Mouse (Mus musculus) embryonic facial prominence, embryonic 11.5 days (tissue): ENCODE results near the gene Osbpl8. TPM values are rescaled to one million over a fixed set of nuclear protein-coding genes. Genes with fewer than 3 reads are reported as not detected.

Experiments used
- ATAC-seq: fragments of 200-750 bp; cut with Nextera tagmentation; replicated peaks from 2 replicates; pipeline ENCODE4 v1.8.0; 2017; ENCODE audit warnings: low read depth; ENCODE audit not compliant: insufficient number of reproducible peaks, low FRiP score, low TSS enrichment
- DNase-seq: peaks from one replicate; pipeline ENCODE4 v3.0.0-alpha.2; 2015; ENCODE audit warnings: low spot score
- H3K27ac ChIP-seq: fragments of 300-500 bp; sonication (generic); replicated peaks from 2 replicates; pipeline ENCODE4 v1.5.1; 2014; ENCODE audit warnings: mild to moderate bottlenecking, low read depth, low read length, control low read depth
- H3K27me3 ChIP-seq: fragments of 300-500 bp; sonication (generic); 2 replicates; pipeline ENCODE4 v1.6.1; 2014; ENCODE audit warnings: mild to moderate bottlenecking, low read length, moderate library complexity, mixed read lengths; ENCODE audit not compliant: control insufficient read depth, insufficient read depth
- H3K36me3 ChIP-seq: fragments of 300-500 bp; sonication (generic); replicated peaks from 2 replicates; pipeline ENCODE4 v1.6.1; 2014; ENCODE audit warnings: low read depth, mild to moderate bottlenecking, low read length, moderate library complexity, mixed read lengths; ENCODE audit not compliant: control insufficient read depth, insufficient read depth
- H3K4me1 ChIP-seq: fragments of 300-500 bp; sonication (generic); 2 replicates; pipeline ENCODE4 v1.6.1; 2014; ENCODE audit warnings: low read length, mixed read lengths; ENCODE audit not compliant: control insufficient read depth, insufficient read depth
- H3K4me2 ChIP-seq: fragments of 300-500 bp; sonication (generic); 2 replicates; pipeline ENCODE4 v1.6.1; 2014; ENCODE audit warnings: low read depth, mild to moderate bottlenecking, control low read depth, low read length, moderate library complexity
- H3K4me3 ChIP-seq: fragments of 300-500 bp; sonication (generic); 2 replicates; pipeline ENCODE4 v1.5.1; 2014; ENCODE audit warnings: low read depth, low read length, control low read depth
- H3K9ac ChIP-seq: fragments of 300-500 bp; sonication (generic); replicated peaks from 2 replicates; pipeline ENCODE4 v1.6.1; 2014; ENCODE audit warnings: mild to moderate bottlenecking, control low read depth, low read length
- H3K9me3 ChIP-seq: fragments of 300-500 bp; sonication (generic); replicated peaks from 2 replicates; pipeline ENCODE4 v1.6.1; 2016; ENCODE audit warnings: mild to moderate bottlenecking, low read length, inconsistent platforms, mixed read lengths; ENCODE audit not compliant: control insufficient read depth
- whole genome bisulfite sequencing: fragments of 180-500 bp; shearing (Covaris S2); extraction: QIAGEN DNeasy Blood & Tissue Kit; methylation state at CpG from one replicate; pipeline ENCODE4 v1.1.7; 2014; 5-methylcytosine and 5-hydroxymethylcytosine counted together
- polyA plus RNA-seq: library from polyadenylated mRNA; unstranded; fragments of >200 nt; fragmentation: Nextera tagmentation; extraction: Ambion mirVana; gene quantifications from 2 replicates; pipeline ENCODE4 v1.2.1, GENCODE M21; 2014

Gene Osbpl8
- polyA plus RNA-seq, 1 experiment from 2014 or later = 9.7 TPM

DNA sequence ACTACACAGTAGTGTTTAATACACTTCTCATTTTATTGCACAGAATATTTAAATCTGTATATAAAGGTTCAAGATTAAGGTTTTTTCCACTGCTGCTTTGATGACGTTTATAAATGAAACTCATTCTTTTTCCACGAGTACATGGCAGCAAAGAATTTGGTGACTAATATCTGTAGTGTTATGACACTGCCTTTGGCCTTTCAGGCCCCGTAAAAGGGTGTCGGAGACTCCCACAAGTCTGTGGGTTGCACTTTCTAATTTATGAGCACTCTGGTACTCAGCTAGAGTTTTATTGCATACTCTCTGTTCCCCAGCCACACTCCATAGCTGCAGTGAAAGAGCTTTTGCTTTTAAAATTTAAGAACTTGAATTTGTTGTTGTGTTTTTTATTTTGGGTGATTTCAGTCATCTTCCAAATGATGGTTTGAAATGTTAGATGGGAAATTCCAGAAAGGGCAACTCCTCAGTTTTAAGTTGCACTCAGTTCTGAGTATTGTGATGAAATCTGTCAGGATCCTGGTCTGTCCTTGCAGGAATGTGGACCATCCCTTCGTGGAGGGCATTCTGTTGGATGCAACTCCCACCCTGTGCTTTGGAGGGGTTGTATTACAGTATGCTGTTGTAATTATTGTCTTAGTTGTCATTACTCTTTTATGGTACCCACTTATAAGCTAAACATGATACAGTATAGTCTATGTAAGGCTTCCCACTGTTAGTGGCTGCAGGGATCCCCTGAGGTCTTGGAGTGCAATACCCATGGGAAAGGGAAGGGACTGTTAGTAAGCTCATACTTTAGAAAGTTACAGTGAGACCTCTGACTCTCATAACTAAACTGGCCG lies 70.1 kb downstream of the Osbpl8 start:
- WGBS = 86% methylated on average over 6 of the region's 6 CpGs
- no peak overlapping the region for H3K9ac ChIP-seq
- H3K36me3 ChIP-seq = no peaks in the 10 kb centered on the region
- no peaks in the 10 kb centered on the region for H3K4me1 ChIP-seq
- H3K9me3 ChIP-seq = no peaks in the 10 kb centered on the region
- DNase-seq (no peak), ATAC-seq (no peak)
- no peaks in the 10 kb centered on the region for H3K27me3 ChIP-seq
- no peak overlapping the region for H3K4me3 ChIP-seq
- no peak overlapping the region for H3K27ac ChIP-seq
- H3K4me2 ChIP-seq = no peak overlapping the region

DNA sequence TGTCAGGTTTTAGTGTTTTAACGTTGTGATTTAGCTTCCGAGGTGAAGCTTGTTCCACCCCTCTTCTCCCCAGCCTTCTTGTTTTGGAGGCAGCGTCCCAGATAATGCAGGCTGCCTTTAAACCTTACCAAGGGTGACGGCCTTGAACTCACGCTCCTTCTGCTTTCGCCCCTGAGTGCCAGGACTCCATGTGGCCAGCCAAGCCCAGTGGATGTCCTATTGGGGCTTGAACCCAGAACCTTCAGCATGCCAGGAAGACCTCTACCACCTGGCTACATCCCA lies 70.7 kb downstream of the Osbpl8 start:
- H3K36me3 ChIP-seq = no peaks in the 10 kb centered on the region
- no peaks in the 10 kb centered on the region for H3K27me3 ChIP-seq

DNA sequence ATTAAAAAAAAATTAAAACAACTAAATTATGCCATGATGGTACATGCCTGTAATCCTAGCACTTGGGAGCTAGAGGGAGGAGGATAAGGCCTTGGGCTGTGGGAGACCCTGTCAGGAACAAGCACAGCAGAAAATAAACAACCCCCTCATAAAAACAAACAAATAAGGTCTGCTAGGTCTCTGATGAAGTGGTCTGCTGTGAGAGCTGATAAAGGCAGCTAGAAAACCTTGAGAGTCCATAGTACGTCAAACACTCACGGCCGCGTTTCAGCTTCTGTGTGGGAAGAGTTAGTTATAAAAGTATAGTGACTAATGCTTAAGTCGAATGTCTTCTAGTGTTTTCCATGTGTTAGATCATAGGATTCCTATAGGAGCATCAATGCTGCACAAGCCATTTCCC lies 72.9 kb downstream of the Osbpl8 start:
- Histone ChIP-seq H3K27ac (no peak overlapping the region), H3K4me1 (no peaks in the 10 kb centered on the region), H3K9me3 (no peaks in the 10 kb centered on the region), H3K27me3 (no peaks in the 10 kb centered on the region), H3K9ac (no peak overlapping the region), H3K4me3 (no peak overlapping the region), H3K4me2 (no peak overlapping the region), H3K36me3 (no peaks in the 10 kb centered on the region)
- 93% methylated on average over 5 of the region's 5 CpGs for WGBS
- ATAC-seq (no peak), DNase-seq (no peak)

More for the DNA sequence above, 70.7 kb downstream of the Osbpl8 start:
- Histone ChIP-seq H3K9ac (no peak overlapping the region), H3K4me1 (no peaks in the 10 kb centered on the region), H3K4me2 (no peak overlapping the region), H3K27ac (no peak overlapping the region), H3K9me3 (no peaks in the 10 kb centered on the region), H3K4me3 (no peak overlapping the region)
- ATAC-seq (no peak), DNase-seq (no peak)
- 90% methylated on average over 6 of the region's 6 CpGs for WGBS

DNA sequence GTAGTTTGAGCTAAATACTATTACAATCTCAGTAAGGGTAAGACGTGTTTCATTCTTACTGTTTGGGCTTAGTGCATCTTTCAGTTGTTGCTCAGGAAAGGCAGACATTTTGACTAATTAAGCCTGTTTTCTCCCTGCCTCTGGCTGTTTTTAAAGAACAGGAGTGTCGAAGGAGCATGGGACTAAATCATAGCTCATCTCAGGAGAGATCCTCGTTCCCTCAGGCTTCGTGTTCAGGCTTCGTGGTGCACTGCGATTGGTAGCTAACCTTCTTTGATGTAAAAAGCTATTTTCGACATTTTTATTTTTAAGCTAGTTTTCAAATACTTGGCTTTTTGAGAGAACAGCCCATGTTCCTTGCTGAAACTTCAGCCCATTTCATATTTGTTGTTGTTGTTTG lies 78.1 kb downstream of the Osbpl8 start:
- H3K27me3 ChIP-seq = no peaks in the 10 kb centered on the region
- no peak overlapping the region for H3K27ac ChIP-seq
- no peak for DNase-seq
- no peaks in the 10 kb centered on the region for H3K9me3 ChIP-seq
- WGBS = 74% methylated on average over 7 of the region's 7 CpGs
- H3K4me3 ChIP-seq = no peak overlapping the region
- H3K4me1 ChIP-seq = no peaks in the 10 kb centered on the region
- H3K4me2 ChIP-seq = no peak overlapping the region
- H3K9ac ChIP-seq = no peak overlapping the region
- no peak for ATAC-seq
- H3K36me3 ChIP-seq = no peaks in the 10 kb centered on the region

- DNase-seq (no peak), ATAC-seq (no peak)
- Histone ChIP-seq H3K9ac (no peak overlapping the region), H3K4me1 (no peaks in the 10 kb centered on the region), H3K36me3 (no peaks in the 10 kb centered on the region), H3K4me2 (no peak overlapping the region), H3K4me3 (no peak overlapping the region), H3K9me3 (no peaks in the 10 kb centered on the region), H3K27ac (no peak overlapping the region), H3K27me3 (no peaks in the 10 kb centered on the region)
- WGBS = 65% methylated on average over 4 of the region's 4 CpGs
Observed at GRCm38 (mm10) chr10:111247609-111248008, 83.1 kb downstream of the Osbpl8 start.

- ATAC-seq = no peak
- no peak overlapping the region for H3K27ac ChIP-seq
Observed at GRCm38 (mm10) chr10:111248177-111248576, 83.6 kb downstream of the Osbpl8 start.

GRCm38 (mm10) chr10:111250192-111250591 lies 85.6 kb downstream of the Osbpl8 start:
- no peak for ATAC-seq

More at GRCm38 (mm10) chr10:111248177-111248576, 83.6 kb downstream of the Osbpl8 start:
- no peaks in the 10 kb centered on the region for H3K4me1 ChIP-seq
- WGBS = 45% methylated on average over 6 of the region's 6 CpGs
- H3K9me3 ChIP-seq = no peaks in the 10 kb centered on the region
- H3K4me3 ChIP-seq = no peak overlapping the region
- no peak overlapping the region for H3K9ac ChIP-seq
- no peak overlapping the region for H3K4me2 ChIP-seq
- DNase-seq = no peak
- H3K27me3 ChIP-seq = no peaks in the 10 kb centered on the region
- H3K36me3 ChIP-seq = no peaks in the 10 kb centered on the region

DNA sequence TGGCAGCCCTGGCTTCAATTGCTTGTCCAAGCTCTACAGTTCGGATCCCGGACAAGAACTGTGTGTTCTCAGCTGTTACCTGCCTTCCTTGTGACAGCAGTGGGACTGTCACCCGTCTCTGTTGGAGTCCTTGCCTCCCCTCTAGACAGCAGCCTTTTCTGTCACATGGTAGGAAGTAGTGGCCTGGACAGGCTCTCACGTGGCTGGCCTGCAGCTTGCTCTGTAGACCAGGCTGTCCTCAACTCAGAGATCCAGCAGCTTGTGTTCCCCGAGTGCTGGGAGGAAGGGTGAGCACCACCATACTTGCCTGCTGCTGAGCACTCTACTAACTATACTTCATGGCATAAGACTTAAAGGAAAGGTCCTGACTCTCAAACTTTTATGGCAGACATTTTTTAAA lies 87.1 kb downstream of the Osbpl8 start:
- WGBS = 77% methylated on average over 5 of the region's 5 CpGs
- H3K9me3 ChIP-seq = no peaks in the 10 kb centered on the region
- no peak overlapping the region for H3K9ac ChIP-seq
- no peaks in the 10 kb centered on the region for H3K4me1 ChIP-seq
- H3K4me3 ChIP-seq = no peak overlapping the region
- H3K36me3 ChIP-seq = no peaks in the 10 kb centered on the region
- H3K27me3 ChIP-seq = no peaks in the 10 kb centered on the region
- ATAC-seq (no peak), DNase-seq (no peak)
- H3K27ac ChIP-seq = no peak overlapping the region
- no peak overlapping the region for H3K4me2 ChIP-seq

More at GRCm38 (mm10) chr10:111250192-111250591, 85.6 kb downstream of the Osbpl8 start:
- Histone ChIP-seq H3K27ac (no peak overlapping the region), H3K27me3 (no peaks in the 10 kb centered on the region), H3K4me1 (no peaks in the 10 kb centered on the region), H3K4me2 (no peak overlapping the region), H3K9ac (no peak overlapping the region), H3K36me3 (no peaks in the 10 kb centered on the region), H3K4me3 (no peak overlapping the region), H3K9me3 (no peaks in the 10 kb centered on the region)
- no peak for DNase-seq
- 89% methylated on average over 4 of the region's 4 CpGs for WGBS
